Mouse (Mus musculus): ENCODE data around the gene Gm14548.
"Not testable (repeated sequence)": the region's sequence is repeated elsewhere in the genome, so short reads cannot be mapped to it uniquely, and the experiment has no call there.

Gene Gm14548

DNA sequence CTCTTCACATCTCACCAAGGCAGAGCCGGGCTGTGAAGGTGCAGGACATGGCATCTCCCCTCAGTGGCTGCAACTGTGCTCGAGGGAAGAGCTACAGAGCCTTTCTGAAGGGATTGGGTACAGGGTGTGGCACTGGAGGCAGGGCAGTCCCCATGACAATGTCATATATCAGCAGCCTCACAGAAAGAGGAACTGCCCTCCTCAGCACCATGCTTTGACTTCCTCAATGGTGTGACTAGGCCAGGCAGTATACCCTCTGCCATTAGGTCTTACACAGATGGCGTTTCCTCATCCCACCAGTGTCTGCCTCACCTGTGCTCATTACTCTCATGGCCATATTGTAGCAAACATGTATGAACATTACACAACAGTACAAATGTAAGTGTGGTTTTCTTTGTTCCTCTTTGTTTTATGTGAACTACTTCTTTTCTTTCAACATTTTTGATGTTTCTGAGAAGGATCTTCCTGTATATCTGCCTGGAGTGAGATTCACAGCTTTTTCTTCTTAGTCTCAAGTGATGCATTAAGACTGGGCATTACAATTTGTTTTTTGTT is at the start of gene Gm14548:
Gm14548 (minus strand) TSS at position 85 of the 555 bp plus-strand sequence.
- not testable (repeated sequence) for DNase-seq (ENCODE audit: low spot score in 2 of 2)

DNA sequence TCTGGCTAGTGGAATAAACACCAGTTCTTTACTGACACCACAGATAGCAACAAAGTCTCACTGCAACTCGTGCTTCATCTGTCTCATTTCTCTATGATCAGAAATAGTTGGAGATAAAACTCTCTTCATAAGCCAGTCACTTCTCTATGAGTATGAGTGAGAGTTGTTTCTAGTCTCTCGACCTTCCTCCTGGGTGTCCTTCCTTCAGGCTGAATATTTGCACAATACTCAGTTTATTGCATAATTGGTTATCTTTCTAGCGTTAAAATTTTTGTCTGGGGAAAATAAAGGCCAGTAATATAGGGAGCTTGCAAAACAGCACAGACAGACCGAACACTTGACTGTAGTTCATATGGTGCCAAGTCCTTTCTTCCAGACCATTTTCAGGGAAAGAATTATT is 48.2 kb upstream of the Gm14548 start:
- DNase-seq (ENCODE audit: low spot score in 2 of 2) = no peak

DNA sequence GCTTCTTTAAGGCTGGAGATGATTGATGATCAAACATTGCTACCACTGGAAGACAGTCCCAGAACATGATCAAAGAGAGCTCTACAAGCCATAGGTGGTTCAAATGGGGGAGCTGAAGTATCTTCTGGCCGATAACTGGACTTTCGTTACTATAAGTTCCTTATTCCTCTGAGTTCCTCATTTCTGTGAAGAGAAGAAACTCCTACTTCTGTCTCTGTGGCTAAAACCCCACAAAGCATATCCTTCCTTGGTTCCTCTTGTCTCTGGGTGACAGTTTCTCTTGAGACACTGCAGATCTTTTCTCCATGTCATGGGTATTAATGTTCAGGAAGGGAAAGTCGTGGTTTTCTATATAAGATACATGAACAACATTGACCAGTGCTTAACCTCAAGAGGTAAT is 43.0 kb upstream of the Gm14548 start:
- DNase-seq (ENCODE audit: low spot score in 2 of 2) = no peak

DNA sequence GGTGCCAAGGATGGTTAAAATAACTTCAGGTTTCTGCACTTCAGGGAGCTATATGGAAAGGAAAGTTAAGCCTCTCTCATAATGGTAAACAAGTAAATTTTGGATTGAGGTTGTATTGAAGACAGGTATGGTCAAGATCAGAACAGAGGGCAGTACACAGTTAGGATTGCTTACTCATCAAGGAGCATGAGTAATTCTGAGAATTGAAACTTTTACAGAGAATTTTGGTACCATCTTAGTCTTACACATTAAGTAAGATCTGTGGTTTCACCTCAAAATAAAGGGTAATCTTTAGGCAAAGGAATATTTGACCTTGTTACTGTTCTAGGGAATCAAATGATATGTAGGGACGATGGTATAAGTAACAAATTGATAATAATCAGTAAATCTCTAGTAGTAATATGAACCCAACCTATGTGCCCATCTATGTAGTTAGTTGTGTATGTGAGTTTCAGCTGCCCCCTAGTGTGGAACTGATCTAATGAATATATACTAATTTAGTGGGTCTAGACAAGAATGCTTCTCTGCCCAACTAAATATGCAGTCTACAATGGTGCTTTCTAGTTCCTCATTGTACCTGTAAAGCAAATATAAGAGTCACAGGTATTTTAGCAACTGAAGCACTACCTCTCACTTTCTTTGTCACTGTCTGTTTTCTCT is 42.1 kb upstream of the Gm14548 start:
- no peak for DNase-seq (ENCODE audit: low spot score in 2 of 2)

DNA sequence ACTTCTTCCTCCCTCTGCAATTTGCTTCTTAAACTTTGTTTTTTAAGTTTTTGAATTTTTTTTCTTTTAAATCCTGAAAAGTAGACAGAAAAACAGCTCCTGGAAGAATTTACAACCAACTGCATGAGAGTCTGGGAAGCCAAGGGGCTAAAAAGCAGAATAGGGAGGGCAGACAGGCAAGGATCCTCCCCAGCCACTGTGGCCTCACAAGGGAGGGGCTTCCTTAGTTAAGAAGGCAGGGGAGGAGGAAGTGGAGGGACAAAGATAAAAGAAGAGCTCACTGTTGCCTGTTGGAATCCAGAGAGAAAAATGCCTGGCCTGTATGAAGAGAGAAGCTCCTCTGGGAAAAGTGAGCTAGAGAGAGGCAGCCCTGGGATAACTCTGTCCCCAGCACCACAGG is 37.6 kb upstream of the Gm14548 start:
- DNase-seq (ENCODE audit: low spot score in 2 of 2) = not testable (repeated sequence)

DNA sequence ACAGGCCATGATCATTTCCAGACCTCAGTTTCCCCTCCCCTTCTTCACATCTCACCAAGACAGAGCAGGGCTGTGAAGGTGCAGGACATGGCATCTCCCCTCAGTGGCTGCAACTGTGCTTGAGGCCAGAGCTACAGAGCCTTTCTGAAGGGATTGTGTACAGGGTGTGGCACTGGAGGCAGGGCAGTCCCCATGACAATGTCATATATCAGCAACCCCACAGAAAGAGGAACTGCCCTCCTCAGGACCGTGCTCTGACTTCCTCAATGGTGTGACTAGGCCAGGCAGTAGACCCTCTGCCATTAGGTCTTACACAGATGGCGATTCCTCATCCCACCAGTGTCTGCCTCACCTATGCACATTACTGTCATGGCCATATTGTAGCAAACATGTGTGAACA is 17.5 kb upstream of the Gm14548 start, which contains the start of gene Lilra6:
Lilra6 (minus strand) TSS at position 117 of the 400 bp plus-strand sequence.
- DNase-seq (ENCODE audit: low spot score in 2 of 2) = not testable (repeated sequence)

DNA sequence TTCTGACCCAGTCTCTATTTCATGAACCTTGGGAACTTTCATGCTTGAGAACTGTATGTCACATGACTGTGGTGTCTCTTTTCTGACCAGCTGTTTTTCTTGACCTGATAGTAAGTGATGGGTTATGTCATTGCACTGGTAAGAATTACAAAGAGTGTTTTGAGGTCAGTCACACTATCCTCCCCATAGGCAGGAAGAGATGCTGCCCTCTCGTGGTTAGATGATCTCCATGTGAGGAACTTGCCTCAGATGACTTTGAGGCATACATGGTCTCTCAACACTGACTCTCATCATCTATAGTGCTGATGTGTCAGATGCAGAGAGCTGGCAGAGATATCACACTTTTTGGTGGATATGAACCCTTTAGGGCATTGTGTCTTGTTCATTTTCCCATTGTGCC is 5.8 kb upstream of the Gm14548 start:
- DNase-seq (ENCODE audit: low spot score in 2 of 2) = no peak

DNA sequence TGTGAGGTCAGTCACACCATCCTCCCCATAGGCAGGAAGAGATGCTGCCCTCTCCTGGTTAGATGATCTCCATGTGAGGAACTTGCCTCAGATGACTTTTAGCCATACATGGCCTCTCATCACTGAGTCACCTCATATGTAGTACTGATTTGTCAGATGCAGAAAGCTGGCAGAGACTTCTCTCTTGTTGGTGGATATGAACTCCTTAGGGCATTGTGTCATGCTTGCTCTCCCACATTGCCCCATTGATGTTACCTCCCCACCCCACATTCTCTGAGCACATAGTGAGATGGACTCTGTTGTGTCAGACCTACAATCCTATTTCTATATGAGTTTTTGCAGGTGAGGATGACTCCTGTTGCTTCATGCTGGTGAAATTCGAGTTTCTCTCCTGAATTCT is 22.9 kb downstream of the Gm14548 start:
- not testable (repeated sequence) for DNase-seq (ENCODE audit: low spot score in 2 of 2)

DNA sequence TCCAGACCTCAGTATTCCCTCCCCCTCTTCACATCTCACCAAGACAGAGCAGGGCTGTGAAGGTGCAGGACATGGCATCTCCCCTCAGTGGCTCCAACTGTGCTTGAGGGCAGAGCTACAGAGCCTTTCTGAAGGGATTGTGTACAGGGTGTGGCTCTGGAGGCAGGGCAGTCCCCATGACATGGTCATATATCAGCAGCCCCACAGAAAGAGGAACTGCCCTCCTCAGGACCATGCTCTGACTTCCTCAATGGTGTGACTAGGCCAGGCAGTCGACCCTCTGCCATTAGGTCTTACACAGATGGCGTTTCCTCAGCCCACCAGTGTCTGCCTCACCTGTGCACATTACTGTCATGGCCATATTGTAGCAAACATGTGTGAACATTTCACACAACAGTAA is 53.0 kb downstream of the Gm14548 start, which contains the start of gene Pira2:
Pira2 (minus strand) TSS at position 101 of the 400 bp plus-strand sequence.
- not testable (repeated sequence) for DNase-seq (ENCODE audit: low spot score in 2 of 2)

DNA sequence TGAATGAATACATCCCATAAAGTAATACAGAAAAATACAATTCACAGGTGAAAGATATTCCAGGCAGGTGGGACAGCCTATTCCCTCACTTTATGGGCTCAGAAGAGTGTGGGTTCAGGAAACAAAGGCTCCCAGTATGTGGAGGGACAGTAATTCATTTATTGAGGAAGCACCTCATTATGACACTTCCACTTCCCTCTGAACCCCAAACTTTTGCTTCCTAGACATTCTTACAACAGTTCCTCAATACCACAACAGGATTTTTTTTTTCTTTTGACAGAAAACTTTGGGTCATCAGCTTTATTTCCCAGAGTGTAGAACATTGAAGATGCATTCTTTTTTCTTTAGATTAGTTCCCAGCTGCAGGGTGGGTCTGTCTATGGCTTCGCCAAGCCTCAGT is 60.1 kb downstream of the Gm14548 start:
- not testable (repeated sequence) for DNase-seq (ENCODE audit: low spot score in 2 of 2)
